Mouse (Mus musculus) neural tube, embryonic 14.5 days (tissue): Measurements from ENCODE around the gene Dlx2. TPM values are rescaled to one million over a fixed set of nuclear protein-coding genes. Genes with fewer than 3 reads are reported as not detected.
A peak's percentile ranks its signal among the peaks of the same experiment; 100 is the strongest.

ENCODE experiments used
- ATAC-seq: fragments of 200-750 bp; cut with Nextera tagmentation; 2 replicates; pipeline ENCODE4 v1.8.0; 2017; ENCODE audit warnings: low read depth, mild to moderate bottlenecking, moderate TSS enrichment, moderate library complexity
- H3K27ac ChIP-seq: fragments of 300-500 bp; sonication (generic); 2 replicates; pipeline ENCODE4 v1.5.1; 2014; ENCODE audit warnings: low read depth, mild to moderate bottlenecking, control low read depth, low read length, moderate library complexity, mixed read lengths
- H3K27me3 ChIP-seq: fragments of 300-500 bp; sonication (generic); 2 replicates; pipeline ENCODE4 v1.6.1; 2014; ENCODE audit warnings: low read length; ENCODE audit not compliant: control insufficient read depth, insufficient read depth
- H3K36me3 ChIP-seq: fragments of 300-500 bp; sonication (generic); 2 replicates; pipeline ENCODE4 v1.6.1; 2014; ENCODE audit warnings: low read length, mixed read lengths; ENCODE audit not compliant: control insufficient read depth, insufficient read depth
- H3K4me1 ChIP-seq: fragments of 300-500 bp; sonication (generic); 2 replicates; pipeline ENCODE4 v1.6.1; 2014; ENCODE audit warnings: low read length; ENCODE audit not compliant: control insufficient read depth, insufficient read depth
- H3K4me2 ChIP-seq: fragments of 300-500 bp; sonication (generic); 2 replicates; pipeline ENCODE4 v1.6.1; 2014; ENCODE audit warnings: mild to moderate bottlenecking, low read depth, low read length, control low read depth
- H3K4me3 ChIP-seq: fragments of 300-500 bp; sonication (generic); 2 replicates; pipeline ENCODE4 v1.5.1; 2014; ENCODE audit warnings: low read depth, low read length, control low read depth, mixed read lengths
- H3K9ac ChIP-seq: fragments of 300-500 bp; sonication (generic); replicated peaks from 2 replicates; pipeline ENCODE4 v1.6.1; 2014; ENCODE audit warnings: low read depth, mild to moderate bottlenecking, control low read depth, low read length, mixed read lengths
- H3K9me3 ChIP-seq: fragments of 300-500 bp; sonication (generic); 2 replicates; pipeline ENCODE4 v1.6.1; 2016; ENCODE audit warnings: low read length; ENCODE audit not compliant: control insufficient read depth
- WGBS: fragments of 180-500 bp; shearing (Covaris S2); extraction: QIAGEN DNeasy Blood & Tissue Kit; methylation state at CpG from one replicate; pipeline ENCODE4 v1.1.7; 2014; 5-methylcytosine and 5-hydroxymethylcytosine counted together
- polyA plus RNA-seq: library from polyadenylated mRNA; unstranded; fragments of >200 nt; fragmentation: Nextera tagmentation; extraction: Ambion mirVana; gene quantifications from 2 replicates; pipeline ENCODE4 v1.2.1, GENCODE M21; 2014

The Dlx2 gene
- polyA plus RNA-seq, 1 experiment from 2014 or later, result not detected

DNA sequence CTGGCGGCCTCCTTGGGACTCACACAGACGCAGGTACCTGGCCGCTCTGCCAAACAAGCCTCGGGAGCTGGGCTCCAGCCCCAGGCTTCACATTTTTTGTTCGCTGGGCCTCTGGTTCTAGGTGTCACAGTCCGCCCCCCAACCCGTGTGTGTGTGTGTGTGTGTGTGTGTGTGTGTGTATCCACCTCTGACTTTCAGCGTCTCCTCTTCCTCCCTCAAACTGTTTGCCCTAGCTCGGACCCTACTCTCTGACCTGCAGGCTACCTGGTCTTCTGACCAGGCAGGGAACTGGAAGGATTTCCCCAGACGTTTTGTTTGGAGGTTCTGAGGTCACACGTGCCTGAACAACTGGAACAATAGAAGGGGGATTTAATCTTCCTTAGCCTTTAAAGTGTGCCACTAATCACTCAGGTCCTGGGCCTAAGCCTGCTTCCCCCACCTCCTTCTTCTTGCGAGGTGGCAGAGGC lies 15.4 kb downstream of the Dlx2 start:
- H3K36me3 ChIP-seq, result no peaks in the 10 kb centered on the region
- no peak for ATAC-seq
- 2% methylated on average over 11 of the region's 12 CpGs for WGBS
- H3K4me2 ChIP-seq, result no peak overlapping the region
- peaks cover 10% of the 10 kb centered on the region; the same call in 1 of the 2 replicates for H3K4me1 ChIP-seq
- peaks cover 68% of the 10 kb centered on the region for H3K27me3 ChIP-seq
- H3K9me3 ChIP-seq, result no peaks in the 10 kb centered on the region
- H3K4me3 ChIP-seq, result no peak overlapping the region
- no peak overlapping the region for H3K9ac ChIP-seq
- H3K27ac ChIP-seq, result no peak overlapping the region

DNA sequence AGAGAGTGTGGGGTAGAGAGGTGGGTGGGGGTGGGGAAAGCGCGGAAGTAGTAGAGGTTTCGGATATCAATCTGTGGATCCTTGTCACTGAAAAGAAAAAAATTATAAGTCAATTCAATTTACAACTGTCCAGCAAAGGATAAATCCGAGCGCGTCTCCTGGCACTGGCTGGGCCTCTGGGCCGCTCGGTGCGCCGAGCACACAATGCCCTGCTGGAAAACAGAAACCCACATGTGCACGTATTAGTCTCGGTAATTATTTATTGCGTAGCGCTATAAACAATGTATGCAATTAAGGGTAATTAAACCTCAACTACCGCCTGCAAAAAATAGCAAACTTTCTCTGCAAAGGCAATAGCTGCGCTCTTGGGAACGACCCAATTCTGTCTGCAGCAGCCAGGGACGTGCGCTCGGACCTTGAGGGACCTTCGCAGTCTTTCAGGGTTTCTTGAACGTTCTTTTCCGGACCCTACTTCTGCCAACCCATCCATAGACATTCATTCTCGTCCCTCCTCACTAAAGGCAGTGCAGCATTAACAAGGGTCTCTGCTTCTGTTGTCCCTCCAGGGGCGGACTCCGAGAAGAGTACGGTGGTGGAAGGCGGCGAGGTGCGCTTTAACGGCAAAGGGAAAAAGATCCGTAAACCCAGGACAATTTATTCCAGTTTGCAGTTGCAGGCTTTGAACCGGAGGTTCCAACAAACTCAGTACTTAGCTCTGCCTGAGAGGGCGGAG lies 16.0 kb downstream of the Dlx2 start:
- ATAC-seq, result no peak
- H3K9me3 ChIP-seq, result no peaks in the 10 kb centered on the region
- WGBS, result under 1% methylated on average over 34 of the region's 34 CpGs
- H3K4me2 ChIP-seq, result no peak overlapping the region
- H3K9ac ChIP-seq, result no peak overlapping the region
- H3K27me3 ChIP-seq, result peaks cover 70% of the 10 kb centered on the region
- H3K4me3 ChIP-seq, result no peak overlapping the region
- H3K36me3 ChIP-seq, result no peaks in the 10 kb centered on the region
- H3K4me1 ChIP-seq, result peaks cover 10% of the 10 kb centered on the region; the same call in 1 of the 2 replicates
- no peak overlapping the region for H3K27ac ChIP-seq

DNA sequence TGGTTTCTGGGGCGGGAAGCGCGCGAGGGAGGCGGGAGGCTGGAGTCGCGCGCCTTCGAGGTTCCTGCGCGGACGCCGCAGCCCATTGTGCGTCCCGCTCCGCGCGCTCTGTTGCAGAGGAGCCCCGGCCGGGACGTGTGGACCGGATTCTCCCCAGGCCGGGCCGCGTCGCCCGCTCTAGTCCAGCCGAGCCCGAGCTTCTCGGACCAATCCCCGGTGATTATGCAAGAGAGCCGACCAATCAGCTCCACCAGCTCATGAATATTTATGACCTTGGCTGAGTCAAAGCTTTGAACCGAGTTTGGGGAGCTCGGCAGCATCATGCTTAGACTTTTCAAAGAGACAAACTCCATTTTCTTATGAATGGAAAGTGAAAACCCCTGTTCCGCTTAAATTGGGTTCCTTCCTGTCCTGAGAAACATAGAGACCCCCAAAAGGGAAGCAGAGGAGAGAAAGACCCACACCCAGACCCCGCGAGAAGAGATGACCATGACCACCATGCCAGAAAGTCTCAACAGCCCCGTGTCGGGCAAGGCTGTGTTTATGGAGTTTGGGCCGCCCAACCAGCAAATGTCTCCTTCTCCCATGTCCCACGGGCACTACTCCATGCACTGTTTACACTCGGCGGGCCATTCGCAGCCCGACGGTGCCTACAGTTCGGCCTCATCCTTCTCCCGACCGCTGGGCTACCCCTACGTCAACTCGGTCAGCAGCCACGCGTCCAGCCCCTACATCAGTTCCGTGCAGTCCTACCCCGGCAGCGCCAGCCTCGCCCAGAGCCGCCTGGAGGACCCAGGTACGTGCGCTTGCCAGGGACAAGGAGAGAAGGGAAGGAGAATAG lies 16.8 kb downstream of the Dlx2 start:
- Histone ChIP-seq H3K4me1 (peaks cover 10% of the 10 kb centered on the region; the same call in 1 of the 2 replicates), H3K36me3 (no peaks in the 10 kb centered on the region), H3K27me3 (peaks cover 70% of the 10 kb centered on the region), H3K4me2 (peak overlapping the region; percentile 49), H3K4me3 (peak overlapping the region; percentile 26), H3K9me3 (no peaks in the 10 kb centered on the region), H3K9ac (no peak overlapping the region), H3K27ac (no peak overlapping the region)
- under 1% methylated on average over 57 of the region's 60 CpGs for WGBS
- peak; percentile 78 for ATAC-seq

DNA sequence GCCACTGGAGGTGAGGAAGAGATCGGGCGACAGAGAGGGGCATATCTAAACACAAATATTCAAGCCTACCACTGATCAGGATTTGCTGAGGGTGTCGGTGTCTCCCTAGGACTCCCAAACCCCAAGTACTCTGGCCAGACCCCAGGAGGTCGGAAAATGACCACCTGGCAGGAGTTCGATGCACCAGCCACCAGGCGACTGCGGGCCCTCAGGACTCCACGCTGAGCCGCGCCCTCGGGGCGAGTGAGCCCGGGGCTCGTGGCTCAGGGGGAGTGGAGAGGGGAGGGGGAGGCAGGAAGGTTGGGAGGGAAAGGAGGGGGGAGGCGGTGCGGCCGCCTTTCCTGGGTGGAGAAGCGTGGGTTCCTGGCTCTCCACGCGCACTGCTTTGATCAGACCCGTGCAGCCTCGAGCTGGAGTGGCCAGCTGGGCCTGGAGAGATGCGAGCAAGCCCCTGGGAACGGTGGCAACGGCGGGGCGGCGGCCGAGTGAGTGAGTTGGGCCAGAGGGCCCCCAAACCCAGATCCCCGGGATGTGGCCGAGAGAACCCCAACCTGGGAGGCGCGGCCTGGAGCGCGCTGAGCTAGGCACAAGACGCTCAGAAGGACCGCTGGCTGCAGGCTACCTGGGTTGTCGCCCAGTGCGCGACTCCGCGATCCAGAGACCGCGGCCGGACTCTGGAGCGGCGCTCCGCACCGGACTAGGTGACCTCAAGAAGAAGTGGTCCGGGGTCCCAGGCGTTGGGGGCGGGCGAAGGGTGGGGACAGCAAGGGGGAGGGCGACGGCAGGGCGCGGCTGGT lies 17.6 kb downstream of the Dlx2 start:
- H3K27me3 ChIP-seq, result peaks cover 68% of the 10 kb centered on the region
- peak overlapping the region; percentile 26 for H3K4me3 ChIP-seq
- H3K27ac ChIP-seq, result no peak overlapping the region
- H3K4me2 ChIP-seq, result peak overlapping the region; percentile 49
- peaks cover 10% of the 10 kb centered on the region; the same call in 1 of the 2 replicates for H3K4me1 ChIP-seq
- WGBS, result under 1% methylated on average over 40 of the region's 57 CpGs
- H3K36me3 ChIP-seq, result no peaks in the 10 kb centered on the region
- H3K9me3 ChIP-seq, result no peaks in the 10 kb centered on the region
- no peak overlapping the region for H3K9ac ChIP-seq
- ATAC-seq, result peak; percentile 62; the same call in 1 of the 2 replicates

DNA sequence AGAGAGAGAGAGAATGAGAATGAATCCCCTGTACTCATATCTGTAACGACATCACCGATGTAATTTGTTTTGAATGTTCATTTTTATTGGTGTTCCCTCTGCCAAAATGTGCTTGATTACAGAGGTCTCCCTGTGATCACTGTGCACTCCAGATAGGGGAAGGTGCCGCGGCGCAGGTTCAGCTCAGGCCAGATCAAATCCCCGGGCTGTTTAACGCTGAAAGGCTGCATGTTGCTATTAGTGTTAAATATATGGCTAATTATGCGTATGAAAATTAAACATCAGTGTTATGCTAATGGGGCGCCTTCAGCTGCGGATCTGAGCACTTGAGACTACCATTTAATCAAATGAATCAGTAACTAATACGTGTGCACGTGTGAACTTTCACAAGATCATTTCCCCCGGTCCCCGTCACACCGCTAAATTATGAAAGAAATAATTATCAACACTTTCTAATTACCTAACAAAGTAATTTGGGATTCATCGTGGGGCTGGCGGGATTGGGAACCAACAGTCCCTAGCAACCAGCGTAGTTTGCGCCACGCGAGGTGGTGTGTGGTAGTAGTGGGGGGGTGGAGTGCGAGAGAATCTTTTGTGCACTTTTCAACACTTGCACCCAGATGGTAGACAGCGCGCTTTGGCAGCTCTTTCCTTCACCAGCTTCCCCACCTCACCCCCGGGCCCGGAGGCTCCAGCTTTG lies 18.4 kb downstream of the Dlx2 start, which contains the start of gene Dlx1:
Dlx1 (plus strand) TSS at position 100 of the 700 bp plus-strand sequence.
- under 1% methylated on average over 26 of the region's 26 CpGs for WGBS
- H3K4me2 ChIP-seq, result peak within 1 kb of the TSS; percentile 49
- H3K4me1 ChIP-seq, result peaks cover 10% of the 10 kb centered on the region; the same call in 1 of the 2 replicates
- H3K9ac ChIP-seq, result no peak within 1 kb of the TSS
- no peak within 1 kb of the TSS for H3K27ac ChIP-seq
- no peaks in the 10 kb centered on the region for H3K36me3 ChIP-seq
- no peaks in the 10 kb centered on the region for H3K9me3 ChIP-seq
- H3K27me3 ChIP-seq, result peaks cover 69% of the 10 kb centered on the region
- ATAC-seq, result no peak
- H3K4me3 ChIP-seq, result peak within 1 kb of the TSS; percentile 26

DNA sequence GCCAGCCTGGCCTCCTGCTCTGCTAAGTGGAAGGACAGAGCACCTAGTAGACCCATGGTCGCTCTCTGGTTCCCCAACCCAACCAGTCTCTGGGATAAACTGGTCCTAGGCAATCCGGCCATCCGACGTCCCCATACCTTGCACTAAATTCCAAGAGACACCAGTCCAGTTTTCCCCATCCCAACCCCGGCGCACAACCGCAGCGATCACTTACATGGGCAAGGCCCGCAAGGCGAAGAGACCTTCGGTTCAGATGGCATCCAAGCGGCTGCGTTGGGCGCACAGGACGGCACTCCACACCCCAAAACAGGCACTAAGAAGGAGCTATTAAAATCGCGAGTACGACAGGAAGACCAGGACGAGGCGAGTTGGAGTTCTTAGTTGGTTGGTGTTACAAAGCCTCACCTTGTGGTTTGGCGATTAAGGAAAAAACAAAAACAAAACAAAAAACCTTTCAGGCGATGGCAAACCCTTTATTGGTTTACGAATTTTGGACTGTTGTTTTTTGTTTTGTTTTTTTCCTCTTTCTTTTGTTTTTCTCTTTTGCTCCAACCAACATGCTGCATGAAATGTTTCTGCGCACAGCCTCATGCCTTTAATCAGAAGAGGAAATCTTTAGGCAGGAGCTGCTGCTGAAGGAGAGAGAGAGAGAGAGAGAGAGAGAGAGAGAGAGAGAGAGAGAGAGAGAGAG lies 19.1 kb downstream of the Dlx2 start:
- WGBS, result 2% methylated on average over 24 of the region's 24 CpGs
- no peak overlapping the region for H3K4me2 ChIP-seq

DNA sequence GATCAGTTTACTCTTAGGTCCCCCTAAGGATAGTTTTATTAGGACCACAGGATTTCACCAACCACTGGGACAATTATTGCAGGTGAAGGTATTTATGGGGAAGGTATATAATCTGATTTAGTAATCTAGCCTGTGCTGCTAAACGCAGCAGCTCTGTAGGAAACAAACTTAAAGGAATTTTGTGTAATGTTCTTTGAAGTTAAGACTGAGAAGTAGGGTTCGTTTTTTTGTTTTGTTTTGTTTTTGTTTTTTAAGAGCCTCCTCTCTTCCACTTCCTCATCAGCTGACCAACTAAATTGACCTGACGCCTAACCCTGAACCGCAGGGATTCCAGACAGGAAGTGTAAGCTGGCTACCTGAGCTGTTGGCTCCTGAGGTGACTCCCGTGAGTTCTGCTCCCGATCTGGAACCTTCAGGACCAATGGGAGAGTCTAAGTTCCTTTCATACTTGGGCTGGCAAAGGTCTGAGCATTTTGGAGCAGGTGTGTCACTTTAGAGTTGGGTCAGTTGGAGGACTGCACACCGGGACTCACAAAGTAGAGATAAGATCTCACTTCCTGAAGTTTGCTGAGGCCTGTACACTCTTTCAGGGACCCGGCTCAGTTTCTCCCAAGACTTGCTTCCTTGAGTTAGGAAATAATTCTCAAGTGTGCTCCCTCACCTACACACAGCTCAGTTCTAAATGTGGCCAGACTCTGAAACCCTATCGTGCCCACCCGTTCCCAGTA lies 19.8 kb downstream of the Dlx2 start:
- WGBS, result 6% methylated on average over 10 of the region's 10 CpGs
- ATAC-seq, result no peak

More for the DNA sequence above, 19.1 kb downstream of the Dlx2 start:
- Histone ChIP-seq H3K9ac (no peak overlapping the region), H3K27me3 (peaks cover 67% of the 10 kb centered on the region), H3K27ac (no peak overlapping the region), H3K36me3 (no peaks in the 10 kb centered on the region), H3K9me3 (no peaks in the 10 kb centered on the region), H3K4me1 (peaks cover 10% of the 10 kb centered on the region; the same call in 1 of the 2 replicates), H3K4me3 (no peak overlapping the region)
- no peak for ATAC-seq

More for the DNA sequence above, 19.8 kb downstream of the Dlx2 start:
- Histone ChIP-seq H3K9me3 (no peaks in the 10 kb centered on the region), H3K4me3 (no peak overlapping the region), H3K27ac (no peak overlapping the region), H3K36me3 (no peaks in the 10 kb centered on the region), H3K4me2 (no peak overlapping the region), H3K4me1 (peaks cover 10% of the 10 kb centered on the region; the same call in 1 of the 2 replicates), H3K27me3 (peaks cover 64% of the 10 kb centered on the region), H3K9ac (no peak overlapping the region)
